Mouse (Mus musculus) activated CD4-positive, CD25-positive, alpha-beta regulatory T cell, adult 4 months (primary cell): ENCODE measurements around the gene Rsph1. TPM values are rescaled to one million over a fixed set of nuclear protein-coding genes. Genes with fewer than 3 reads are reported as not detected.

ENCODE experiments used
- ATAC-seq: one replicate; pipeline ENCODE4 v1.8.0; 2017
- polyA plus RNA-seq, 2 experiments: library from polyadenylated mRNA; unstranded; fragments of 100-300 nt; shearing (Covaris generic); gene quantifications; one replicate each; pipeline ENCODE4 v1.2.1; 2017

Gene Rsph1
- 1 to 10 TPM in 1 of 2 experiments, under 1 TPM in 1; 0.86 to 2.7 TPM for polyA plus RNA-seq

GRCm38 (mm10) chr17:31276922-31277918 is at the start of gene Rsph1:
TSS of gene Rsph1 (minus strand) at chr17:31277383.
- ATAC-seq: peak; percentile 92

- peak; percentile 59 for ATAC-seq
Measured at GRCm38 (mm10) chr17:31326220-31326852, 49.2 kb upstream of the Rsph1 start.

- ATAC-seq: peak; percentile 32
Measured at GRCm38 (mm10) chr17:31325451-31326219, 48.5 kb upstream of the Rsph1 start.

GRCm38 (mm10) chr17:31324227-31324626 is 47.0 kb upstream of the Rsph1 start:
- no peak for ATAC-seq

- ATAC-seq: no peak
Measured at GRCm38 (mm10) chr17:31323379-31323778, 46.2 kb upstream of the Rsph1 start.

GRCm38 (mm10) chr17:31322446-31322845 is 45.3 kb upstream of the Rsph1 start:
- no peak for ATAC-seq

GRCm38 (mm10) chr17:31321425-31321824 is 44.2 kb upstream of the Rsph1 start:
- ATAC-seq: no peak

- ATAC-seq: no peak
Measured at GRCm38 (mm10) chr17:31318906-31319767, 42.0 kb upstream of the Rsph1 start.

GRCm38 (mm10) chr17:31317521-31318272 is 40.5 kb upstream of the Rsph1 start:
- no peak for ATAC-seq

- ATAC-seq: no peak
Measured at GRCm38 (mm10) chr17:31316998-31317397, 39.8 kb upstream of the Rsph1 start.

- ATAC-seq: no peak
Measured at GRCm38 (mm10) chr17:31315993-31316392, 38.8 kb upstream of the Rsph1 start.

- ATAC-seq: no peak
Measured at GRCm38 (mm10) chr17:31315046-31315792, 38.0 kb upstream of the Rsph1 start.

- ATAC-seq: no peak
Measured at GRCm38 (mm10) chr17:31312648-31313047, 35.5 kb upstream of the Rsph1 start.

- no peak for ATAC-seq
Measured at GRCm38 (mm10) chr17:31311047-31311446, 33.9 kb upstream of the Rsph1 start.

GRCm38 (mm10) chr17:31309281-31309793 is 32.2 kb upstream of the Rsph1 start:
- no peak for ATAC-seq

- ATAC-seq: no peak
Measured at GRCm38 (mm10) chr17:31308291-31308816, 31.2 kb upstream of the Rsph1 start.

GRCm38 (mm10) chr17:31307756-31308155 is 30.6 kb upstream of the Rsph1 start:
- no peak for ATAC-seq

- peak; percentile 40 for ATAC-seq
Measured at GRCm38 (mm10) chr17:31305776-31306120, 28.6 kb upstream of the Rsph1 start.

- ATAC-seq: no peak
Measured at GRCm38 (mm10) chr17:31304895-31305775, 28.0 kb upstream of the Rsph1 start.
